Mouse (Mus musculus) liver, adult (tissue): ENCODE measurements around the gene Akr1b3.

ENCODE experiments used
- GATA4 ChIP-seq: IDR thresholded peaks from 2 replicates; pipeline ENCODE4 v1.6.1; 2014; ENCODE audit warnings: mild to moderate bottlenecking, low read length; ENCODE audit not compliant: insufficient replicate concordance

Gene Akr1b3

GRCm38 (mm10) chr6:34342476-34342875 lies 25.2 kb upstream of the Akr1b3 start:
- TF ChIP-seq GATA4: no peak

GRCm38 (mm10) chr6:34341991-34342390 lies 24.7 kb upstream of the Akr1b3 start:
- TF ChIP-seq GATA4: no peak

- TF ChIP-seq GATA4: no peak
Observed at GRCm38 (mm10) chr6:34337799-34338198, 20.5 kb upstream of the Akr1b3 start.

- no peak for TF ChIP-seq GATA4
Observed at GRCm38 (mm10) chr6:34334673-34335072, 17.4 kb upstream of the Akr1b3 start.

GRCm38 (mm10) chr6:34331379-34331778 lies 14.1 kb upstream of the Akr1b3 start:
- TF ChIP-seq GATA4: no peak

GRCm38 (mm10) chr6:34322121-34322520 lies 4.8 kb upstream of the Akr1b3 start:
- no peak for TF ChIP-seq GATA4

- no peak for TF ChIP-seq GATA4
Observed at GRCm38 (mm10) chr6:34318636-34319035, 1.4 kb upstream of the Akr1b3 start.

GRCm38 (mm10) chr6:34318172-34318571 lies 894 bp upstream of the Akr1b3 start:
- no peak for TF ChIP-seq GATA4

- TF ChIP-seq GATA4: no peak
Observed at GRCm38 (mm10) chr6:34313921-34314320, 3.4 kb downstream of the Akr1b3 start.

GRCm38 (mm10) chr6:34313386-34313785 lies 3.9 kb downstream of the Akr1b3 start:
- no peak for TF ChIP-seq GATA4

GRCm38 (mm10) chr6:34310023-34310595 lies 7.2 kb downstream of the Akr1b3 start:
- no peak for TF ChIP-seq GATA4

- no peak for TF ChIP-seq GATA4
Observed at GRCm38 (mm10) chr6:34309526-34309925, 7.8 kb downstream of the Akr1b3 start.

- TF ChIP-seq GATA4: no peak
Observed at GRCm38 (mm10) chr6:34306797-34307196, 10.5 kb downstream of the Akr1b3 start.

- no peak for TF ChIP-seq GATA4
Observed at GRCm38 (mm10) chr6:34304675-34305241, 12.5 kb downstream of the Akr1b3 start.

- TF ChIP-seq GATA4: no peak
Observed at GRCm38 (mm10) chr6:34297055-34297454, 20.2 kb downstream of the Akr1b3 start.

- no peak for TF ChIP-seq GATA4
Observed at GRCm38 (mm10) chr6:34295437-34295836, 21.8 kb downstream of the Akr1b3 start.

GRCm38 (mm10) chr6:34292882-34293487 lies 24.3 kb downstream of the Akr1b3 start:
- no peak for TF ChIP-seq GATA4
